Mouse (Mus musculus) telencephalon, adult 2 months (tissue): Measurements from ENCODE around the gene H2-Aa.
A peak's percentile ranks its signal among the peaks of the same experiment; 100 is the strongest.

Experiments
- DNase-seq: peaks from one replicate; pipeline ENCODE4 v3.0.0-alpha.2; 2011; ENCODE audit warnings: low read depth, low spot score

The H2-Aa gene

GRCm38 (mm10) chr17:34300071-34300470 lies 12.4 kb upstream of the H2-Aa start:
- DNase-seq = no peak

GRCm38 (mm10) chr17:34299356-34299755 lies 11.7 kb upstream of the H2-Aa start:
- no peak for DNase-seq

- DNase-seq = peak; percentile 41
Observed at GRCm38 (mm10) chr17:34295891-34296794, 8.5 kb upstream of the H2-Aa start.

- no peak for DNase-seq
Observed at GRCm38 (mm10) chr17:34295307-34295706, 7.7 kb upstream of the H2-Aa start.

- no peak for DNase-seq
Observed at GRCm38 (mm10) chr17:34294249-34294648, 6.6 kb upstream of the H2-Aa start.

GRCm38 (mm10) chr17:34293533-34293932 lies 5.9 kb upstream of the H2-Aa start:
- DNase-seq = no peak

- DNase-seq = no peak
Observed at GRCm38 (mm10) chr17:34292570-34292969, 4.9 kb upstream of the H2-Aa start.

GRCm38 (mm10) chr17:34291609-34292008 lies 4.0 kb upstream of the H2-Aa start:
- peak; percentile 64 for DNase-seq

GRCm38 (mm10) chr17:34288131-34288530 lies 508 bp upstream of the H2-Aa start:
- DNase-seq = no peak

GRCm38 (mm10) chr17:34286999-34287398 lies 624 bp downstream of the H2-Aa start:
- DNase-seq = no peak

- no peak for DNase-seq
Observed at GRCm38 (mm10) chr17:34286501-34286900, 1.1 kb downstream of the H2-Aa start.

GRCm38 (mm10) chr17:34285848-34286247 lies 1.8 kb downstream of the H2-Aa start:
- DNase-seq = no peak

GRCm38 (mm10) chr17:34285371-34285770 lies 2.3 kb downstream of the H2-Aa start:
- no peak for DNase-seq

- no peak for DNase-seq
Observed at GRCm38 (mm10) chr17:34281836-34282235, 5.8 kb downstream of the H2-Aa start.

GRCm38 (mm10) chr17:34280499-34281038 lies 7.1 kb downstream of the H2-Aa start:
- no peak for DNase-seq

- DNase-seq = no peak
Observed at GRCm38 (mm10) chr17:34272102-34272501, 15.5 kb downstream of the H2-Aa start.

- DNase-seq = no peak
Observed at GRCm38 (mm10) chr17:34270940-34271339, 16.7 kb downstream of the H2-Aa start.

GRCm38 (mm10) chr17:34270230-34270629 lies 17.4 kb downstream of the H2-Aa start:
- no peak for DNase-seq

- no peak for DNase-seq
Observed at GRCm38 (mm10) chr17:34269817-34270216, 17.8 kb downstream of the H2-Aa start.

GRCm38 (mm10) chr17:34268748-34269147 lies 18.9 kb downstream of the H2-Aa start:
- no peak for DNase-seq

- no peak for DNase-seq
Observed at GRCm38 (mm10) chr17:34268262-34268661, 19.4 kb downstream of the H2-Aa start.

- DNase-seq = no peak
Observed at GRCm38 (mm10) chr17:34264452-34265351, 22.9 kb downstream of the H2-Aa start.
